Mouse (Mus musculus): ENCODE data around the gene Rad54l2.

GRCm38 (mm10) chr9:106638154-106638553, 150.8 kb downstream of the Rad54l2 start:
- TF ChIP-seq POLR2A (IDR thresholded peaks at IDR 0.05; ENCODE audit: insufficient read depth, low read depth, low read length), result no peak
- no peak for TF ChIP-seq EP300 (IDR thresholded peaks at IDR 0.05; ENCODE audit: insufficient read depth, low read depth, low read length)

Measured in heart, adult 2 months (tissue).